Mouse (Mus musculus) ES-E14 (cell line): ENCODE results near the gene Gm10964. TPM values are rescaled to one million over a fixed set of nuclear protein-coding genes. Genes with fewer than 3 reads are reported as not detected.

Experiments
- DNase-seq: peaks from one replicate; pipeline ENCODE4 v3.0.0-alpha.2; 2013; ENCODE audit warnings: low read depth, low spot score
- H3K27ac ChIP-seq: 2 replicates; pipeline ENCODE4 v1.5.1; 2012; ENCODE audit warnings: low read depth, mild to moderate bottlenecking, low read length, moderate library complexity, mixed read lengths; ENCODE audit not compliant: poor library complexity, insufficient read depth, severe bottlenecking
- H3K36me3 ChIP-seq: 2 replicates; pipeline ENCODE4 v1.6.1; 2012; ENCODE audit warnings: mild to moderate bottlenecking, low read length, moderate library complexity, mixed read lengths; ENCODE audit not compliant: control insufficient read depth, poor library complexity, insufficient read depth, severe bottlenecking
- H3K4me1 ChIP-seq, 2 experiments: fragments of 150-350 bp in 1 of 2; sonication (generic) in 1 of 2; 2 replicates each; pipeline ENCODE4 v1.6.1; 2012; ENCODE audit warnings: low read length in 2 of 2, mild to moderate bottlenecking in 1 of 2, mixed read lengths in 1 of 2; ENCODE audit not compliant: control insufficient read depth in 2 of 2, insufficient read depth in 2 of 2, poor library complexity in 1 of 2
- H3K4me3 ChIP-seq, 2 experiments: fragments of 150-350 bp in 1 of 2; sonication (generic) in 1 of 2; 2 replicates each; pipeline ENCODE4 v1.5.1; 2012; ENCODE audit warnings: low read length in 2 of 2, low read depth in 1 of 2, mild to moderate bottlenecking in 1 of 2, mixed read lengths in 1 of 2; ENCODE audit not compliant: insufficient read depth in 1 of 2, poor library complexity in 1 of 2, severe bottlenecking in 1 of 2
- H3K9ac ChIP-seq: 2 replicates; pipeline ENCODE4 v1.6.1; 2012; ENCODE audit warnings: low read depth, mild to moderate bottlenecking, low read length, mixed read lengths; ENCODE audit not compliant: poor library complexity, insufficient read depth, severe bottlenecking
- H3K9me3 ChIP-seq: fragments of 150-350 bp; sonication (generic); 2 replicates; pipeline ENCODE4 v1.6.1; 2012; ENCODE audit warnings: low read depth, mild to moderate bottlenecking, low read length; ENCODE audit not compliant: control insufficient read depth, insufficient read depth
- CHD2 ChIP-seq: IDR thresholded peaks from 2 replicates; pipeline ENCODE4 v1.6.1; 2014; ENCODE audit warnings: mild to moderate bottlenecking, low read depth, low read length, inconsistent platforms
- HCFC1 ChIP-seq: IDR thresholded peaks from 2 replicates; pipeline ENCODE4 v1.6.1; 2012; ENCODE audit warnings: low read length, inconsistent platforms, borderline replicate concordance; ENCODE audit not compliant: insufficient read depth
- MAFK ChIP-seq: IDR thresholded peaks from 2 replicates; pipeline ENCODE4 v1.6.1; 2014; ENCODE audit warnings: mild to moderate bottlenecking, low read depth, low read length, inconsistent platforms; ENCODE audit not compliant: insufficient read depth
- ZC3H11A ChIP-seq: IDR thresholded peaks from 2 replicates; pipeline ENCODE4 v1.6.1; 2012; ENCODE audit warnings: low read depth, mild to moderate bottlenecking, inconsistent platforms, low read length, borderline replicate concordance
- ZNF384 ChIP-seq: IDR thresholded peaks from 2 replicates; pipeline ENCODE4 v1.6.1; 2012; ENCODE audit warnings: low read depth, low read length, inconsistent platforms
- in situ Hi-C, 2 experiments: fragments of 600-800 bp; cut with MboI; formaldehyde crosslinking; loops; one replicate each; pipeline ENCODE4 v1.15.1; 2025; ENCODE audit warnings: low sequenced_read_pairs in 2 of 2, inconsistent platforms in 1 of 2; ENCODE audit not compliant: unreplicated experiment in 2 of 2
- total RNA-seq: library from RNA; depleted of rRNA; stranded (reverse); fragments of 300-350 nt; gene quantifications from 2 replicates; pipeline ENCODE4 v1.2.3, GENCODE M21; 2012

Gene Gm10964
- total RNA-seq, 1 experiment: not detected

GRCm38 (mm10) chr3:103758456-103758855 lies 19.3 kb downstream of the Gm10964 start:
- DNase-seq: no peak
- peaks cover 14% of the 10 kb centered on the region for H3K36me3 ChIP-seq
- no peak overlapping the region for H3K9ac ChIP-seq
- H3K9me3 ChIP-seq: no peaks in the 10 kb centered on the region
- in situ Hi-C loops: no loop called here
- H3K27ac ChIP-seq: no peak overlapping the region
- no peak for TF ChIP-seq ZC3H11A
- TF ChIP-seq CHD2: no peak
- no peak for TF ChIP-seq MAFK
- H3K4me3 ChIP-seq: no peak overlapping the region
- H3K4me1 ChIP-seq: peaks cover 0 to 3% of the 10 kb centered on the region in 2 experiments; a peak in 1 of 4 replicates

GRCm38 (mm10) chr3:103759261-103759970 lies 20.2 kb downstream of the Gm10964 start:
- in situ Hi-C loops: no loop called here
- Histone ChIP-seq H3K27ac (no peak overlapping the region), H3K4me3 (no peak overlapping the region), H3K36me3 (peaks cover 14% of the 10 kb centered on the region), H3K9me3 (no peaks in the 10 kb centered on the region), H3K4me1 (peaks cover 0 to 3% of the 10 kb centered on the region in 2 experiments; a peak in 1 of 4 replicates), H3K9ac (no peak overlapping the region)
- no peak for DNase-seq
- TF ChIP-seq ZNF384 (no peak), MAFK (peak; percentile 10; the same call in 1 of the 2 replicates)

- no peak for TF ChIP-seq HCFC1
- no peak for TF ChIP-seq MAFK
- Histone ChIP-seq H3K27ac (no peak overlapping the region), H3K4me1 (no peaks in the 10 kb centered on the region; a peak in 2 of 4 replicates), H3K9me3 (no peaks in the 10 kb centered on the region), H3K9ac (no peak overlapping the region), H3K4me3 (no peak overlapping the region), H3K36me3 (no peaks in the 10 kb centered on the region; the same call in 1 of the 2 replicates)
- DNase-seq: no peak
- in situ Hi-C loops: no loop called here
These were observed 27.6 kb downstream of the Gm10964 start for GRCm38 (mm10) chr3:103766789-103767188.

GRCm38 (mm10) chr3:103771531-103772130 lies 32.5 kb downstream of the Gm10964 start:
- TF ChIP-seq CHD2 (no peak), ZNF384 (no peak), ZC3H11A (no peak; the same call in 1 of the 2 replicates), MAFK (no peak), HCFC1 (no peak)
- peak; percentile 46 for DNase-seq
- H3K27ac ChIP-seq: peak overlapping the region; percentile 58; the same call in 1 of the 2 replicates
- no peaks in the 10 kb centered on the region for H3K9me3 ChIP-seq
- H3K9ac ChIP-seq: no peak overlapping the region
- H3K36me3 ChIP-seq: no peaks in the 10 kb centered on the region; the same call in 1 of the 2 replicates
- in situ Hi-C loops: no loop called here
- peaks cover 4% of the 10 kb centered on the region in 2 experiments for H3K4me1 ChIP-seq
- no peak overlapping the region for H3K4me3 ChIP-seq
